Mouse (Mus musculus): Measurements from ENCODE around the gene Duxbl1.
"Not testable (repeated sequence)": the region's sequence is repeated elsewhere in the genome, so short reads cannot be mapped to it uniquely, and the experiment has no call there.

The Duxbl1 gene

GRCm38 (mm10) chr14:25978371-25979241 is at the start of gene Duxbl1:
Duxbl1 (plus strand) TSS chr14:25978577.
- not testable (repeated sequence) for TF ChIP-seq GATA4 (IDR thresholded peaks at IDR 0.05; ENCODE audit: insufficient replicate concordance, low read length)

- TF ChIP-seq GATA4 (IDR thresholded peaks at IDR 0.05; ENCODE audit: insufficient replicate concordance, low read length) = not testable (repeated sequence)
Measured at GRCm38 (mm10) chr14:25938004-25938403, 40.4 kb upstream of the Duxbl1 start, which contains the start of gene Cphx1. Cphx1 (plus strand) TSS chr14:25938304.
